Mouse (Mus musculus) lung, postnatal 0 days (tissue): Measurements from ENCODE around the gene Fndc3b. TPM values are rescaled to one million over a fixed set of nuclear protein-coding genes. Genes with fewer than 3 reads are reported as not detected.

Experiments used
- ATAC-seq: fragments of 200-750 bp; cut with Nextera tagmentation; 2 replicates; pipeline ENCODE4 v1.8.0; 2017; ENCODE audit warnings: moderate library complexity
- DNase-seq: peaks from one replicate; pipeline ENCODE4 v3.0.0-alpha.2; 2016; ENCODE audit warnings: low spot score
- H3K27ac ChIP-seq: fragments of 300-500 bp; sonication (generic); 2 replicates; pipeline ENCODE4 v1.5.1; 2014; ENCODE audit warnings: antibody characterized with exemption, mild to moderate bottlenecking, low read length, mixed read lengths
- H3K27me3 ChIP-seq: fragments of 300-500 bp; sonication (generic); replicated peaks from 2 replicates; pipeline ENCODE4 v1.6.1; 2014; ENCODE audit warnings: low read length, mixed read lengths; ENCODE audit not compliant: insufficient read depth
- H3K36me3 ChIP-seq: fragments of 300-500 bp; sonication (generic); 2 replicates; pipeline ENCODE4 v1.6.1; 2014; ENCODE audit warnings: low read length, mixed read lengths; ENCODE audit not compliant: insufficient read depth
- H3K4me1 ChIP-seq: fragments of 300-500 bp; sonication (generic); 2 replicates; pipeline ENCODE4 v1.6.1; 2014; ENCODE audit warnings: antibody characterized with exemption, low read depth, low read length, mixed read lengths; ENCODE audit not compliant: insufficient read depth
- H3K4me2 ChIP-seq: fragments of 300-500 bp; sonication (generic); replicated peaks from 2 replicates; pipeline ENCODE4 v1.6.1; 2014; ENCODE audit warnings: low read depth, mild to moderate bottlenecking, low read length, moderate library complexity, mixed read lengths
- H3K4me3 ChIP-seq: fragments of 300-500 bp; sonication (generic); 2 replicates; pipeline ENCODE4 v1.5.1; 2014; ENCODE audit warnings: low read depth, low read length
- H3K9ac ChIP-seq: fragments of 300-500 bp; sonication (generic); replicated peaks from 2 replicates; pipeline ENCODE4 v1.6.1; 2014; ENCODE audit warnings: low read depth, mild to moderate bottlenecking
- H3K9me3 ChIP-seq: fragments of 300-500 bp; sonication (generic); 2 replicates; pipeline ENCODE4 v1.6.1; 2016; ENCODE audit warnings: low read length, mixed read lengths
- CTCF ChIP-seq: IDR thresholded peaks from 2 replicates; pipeline ENCODE4 v1.5.1; 2016; ENCODE audit warnings: antibody characterized with exemption, mild to moderate bottlenecking
- EP300 ChIP-seq: IDR thresholded peaks from 2 replicates; pipeline ENCODE4 v1.6.1; 2016; ENCODE audit warnings: antibody characterized with exemption, mild to moderate bottlenecking, control low read depth
- WGBS: fragments of 180-500 bp; shearing (Covaris S2); extraction: QIAGEN DNeasy Blood & Tissue Kit; methylation state at CpG from one replicate; pipeline ENCODE4 v1.1.7; 2014; 5-methylcytosine and 5-hydroxymethylcytosine counted together
- polyA plus RNA-seq: library from polyadenylated mRNA; unstranded; fragments of >200 nt; fragmentation: Nextera tagmentation; extraction: Ambion mirVana; gene quantifications from 2 replicates; pipeline ENCODE4 v1.2.1, GENCODE M21; 2015

The Fndc3b gene
- polyA plus RNA-seq, 1 experiment from 2014 or later, result 28.5 TPM

GRCm38 (mm10) chr3:27610089-27610488 lies 101.0 kb downstream of the Fndc3b start:
- Histone ChIP-seq H3K27ac (no peak overlapping the region), H3K9ac (no peak overlapping the region), H3K9me3 (no peaks in the 10 kb centered on the region), H3K4me2 (no peak overlapping the region), H3K36me3 (no peaks in the 10 kb centered on the region), H3K27me3 (no peaks in the 10 kb centered on the region), H3K4me3 (no peak overlapping the region), H3K4me1 (peaks cover 9% of the 10 kb centered on the region; the same call in 1 of the 2 replicates)
- DNase-seq, result no peak
- ATAC-seq, result no peak
- TF ChIP-seq EP300 (no peak), CTCF (no peak)
- 61% methylated on average over 1 of the region's 1 CpGs for WGBS

GRCm38 (mm10) chr3:27607796-27608151 lies 103.3 kb downstream of the Fndc3b start:
- Histone ChIP-seq H3K27me3 (no peaks in the 10 kb centered on the region), H3K9ac (no peak overlapping the region), H3K4me1 (peaks cover 7% of the 10 kb centered on the region; the same call in 1 of the 2 replicates), H3K36me3 (no peaks in the 10 kb centered on the region), H3K4me3 (no peak overlapping the region), H3K9me3 (no peaks in the 10 kb centered on the region), H3K4me2 (no peak overlapping the region), H3K27ac (peak overlapping the region; percentile 62)
- 14% methylated on average over 7 of the region's 7 CpGs for WGBS
- peak; percentile 72 for ATAC-seq
- no peak for TF ChIP-seq EP300
- no peak for TF ChIP-seq CTCF
- no peak for DNase-seq

DNA sequence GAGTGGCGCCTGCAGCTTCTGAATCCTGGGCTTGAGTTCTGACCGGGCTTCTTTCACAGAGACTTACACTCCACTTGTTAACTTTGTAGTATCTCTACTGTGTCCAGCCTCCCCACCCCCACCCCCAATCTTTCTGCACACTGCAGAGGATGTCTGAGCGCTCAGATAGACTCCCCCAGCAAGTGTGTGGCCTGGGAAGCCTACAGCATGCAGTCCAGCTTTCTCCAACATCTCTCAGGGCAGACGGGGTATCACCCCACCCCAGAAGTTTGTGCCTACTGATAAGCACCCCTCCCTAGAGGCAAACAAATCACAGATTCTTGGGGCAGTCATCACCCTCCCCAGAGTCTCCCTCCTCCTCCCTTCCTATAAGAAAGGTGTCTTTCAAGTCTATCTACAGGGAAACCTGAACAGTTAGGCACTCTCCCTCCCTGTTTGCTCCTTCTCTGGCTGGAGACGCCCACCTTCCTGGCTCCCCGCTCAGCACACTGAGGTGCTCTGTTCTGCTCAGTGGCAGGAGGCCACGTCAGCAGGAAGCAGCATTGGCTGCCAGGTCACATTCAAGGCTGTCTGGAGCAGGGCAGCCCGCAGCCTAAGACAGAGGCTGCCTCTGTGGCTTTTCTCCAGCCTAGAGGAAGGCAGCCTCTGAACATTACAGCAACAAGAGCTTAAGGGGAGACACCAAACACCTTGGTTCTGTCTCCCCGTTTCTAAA lies 103.9 kb downstream of the Fndc3b start:
- Histone ChIP-seq H3K4me1 (peaks cover 2% of the 10 kb centered on the region; the same call in 1 of the 2 replicates), H3K27ac (peak overlapping the region; percentile 62), H3K4me2 (no peak overlapping the region), H3K4me3 (no peak overlapping the region), H3K36me3 (no peaks in the 10 kb centered on the region), H3K9ac (no peak overlapping the region), H3K27me3 (no peaks in the 10 kb centered on the region), H3K9me3 (no peaks in the 10 kb centered on the region)
- WGBS, result 38% methylated on average over 9 of the region's 9 CpGs
- no peak for TF ChIP-seq EP300
- TF ChIP-seq CTCF, result no peak
- ATAC-seq (peak; percentile 86), DNase-seq (peak; percentile 74)

GRCm38 (mm10) chr3:27606626-27607025 lies 104.5 kb downstream of the Fndc3b start:
- no peak overlapping the region for H3K4me2 ChIP-seq
- DNase-seq (no peak), ATAC-seq (no peak)
- H3K27me3 ChIP-seq, result no peaks in the 10 kb centered on the region
- H3K4me3 ChIP-seq, result no peak overlapping the region
- H3K27ac ChIP-seq, result peak overlapping the region; percentile 5; the same call in 1 of the 2 replicates
- WGBS, result 66% methylated on average over 6 of the region's 6 CpGs
- no peak for TF ChIP-seq CTCF
- TF ChIP-seq EP300, result no peak
- H3K36me3 ChIP-seq, result no peaks in the 10 kb centered on the region
- H3K9me3 ChIP-seq, result no peaks in the 10 kb centered on the region
- H3K4me1 ChIP-seq, result no peaks in the 10 kb centered on the region; the same call in 1 of the 2 replicates
- no peak overlapping the region for H3K9ac ChIP-seq

- H3K9ac ChIP-seq, result no peak overlapping the region
- H3K4me3 ChIP-seq, result no peak overlapping the region
- H3K4me1 ChIP-seq, result peaks cover 4% of the 10 kb centered on the region; the same call in 1 of the 2 replicates
- H3K4me2 ChIP-seq, result no peak overlapping the region
- H3K27ac ChIP-seq, result no peak overlapping the region
- DNase-seq (no peak), ATAC-seq (no peak)
- no peaks in the 10 kb centered on the region for H3K27me3 ChIP-seq
- WGBS, result 72% methylated on average over 4 of the region's 4 CpGs
- no peaks in the 10 kb centered on the region for H3K36me3 ChIP-seq
- no peak for TF ChIP-seq CTCF
- no peak for TF ChIP-seq EP300
- no peaks in the 10 kb centered on the region for H3K9me3 ChIP-seq
Observed at GRCm38 (mm10) chr3:27605613-27606012, 105.5 kb downstream of the Fndc3b start.

DNA sequence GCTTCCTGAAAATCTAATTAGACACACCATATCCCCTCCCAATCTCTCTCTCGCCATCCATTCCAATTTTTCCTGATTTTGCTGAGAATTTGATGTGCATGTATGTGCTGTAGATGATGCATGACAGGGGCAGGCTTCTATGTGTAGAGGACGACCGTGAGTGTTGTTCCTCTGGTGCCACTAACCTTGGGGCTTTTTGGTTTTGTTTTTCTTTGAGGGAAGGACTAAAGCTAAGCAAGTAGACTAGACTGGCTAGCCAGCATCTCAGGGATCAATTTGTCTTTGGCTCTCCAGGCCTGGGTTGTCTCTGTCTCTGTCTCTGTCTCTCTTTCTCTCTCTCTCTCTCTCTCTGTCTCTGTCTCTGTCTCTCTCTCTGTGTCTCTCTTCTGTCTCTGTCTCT lies 106.0 kb downstream of the Fndc3b start:
- H3K27ac ChIP-seq, result no peak overlapping the region
- H3K4me3 ChIP-seq, result no peak overlapping the region
- H3K9ac ChIP-seq, result no peak overlapping the region
- no peak overlapping the region for H3K4me2 ChIP-seq
- H3K9me3 ChIP-seq, result no peaks in the 10 kb centered on the region
- WGBS, result 87% methylated on average over 3 of the region's 3 CpGs
- no peaks in the 10 kb centered on the region for H3K27me3 ChIP-seq
- TF ChIP-seq EP300 (no peak), CTCF (no peak)
- peaks cover 10% of the 10 kb centered on the region for H3K4me1 ChIP-seq
- DNase-seq, result no peak
- ATAC-seq, result no peak
- H3K36me3 ChIP-seq, result no peaks in the 10 kb centered on the region
